Mouse (Mus musculus) adrenal gland, postnatal 10 days (tissue): ENCODE data around the gene Maml1. TPM values are rescaled to one million over a fixed set of nuclear protein-coding genes. Genes with fewer than 3 reads are reported as not detected.
"Not testable (repeated sequence)": the region's sequence is repeated elsewhere in the genome, so short reads cannot be mapped to it uniquely, and the experiment has no call there.

ENCODE experiments used
- DNase-seq: peaks from one replicate; pipeline ENCODE4 v3.0.0; 2021; ENCODE audit warnings: mixed read lengths
- long read RNA-seq, 2 experiments: library from polyadenylated mRNA; stranded (forward); transcript quantifications; one replicate each; pipeline ENCODE4 v2.0.0; 2021
- total RNA-seq, 2 experiments: library from RNA; stranded (reverse); gene quantifications; 2 replicates each; pipeline ENCODE4 v1.2.3; 2021

Gene Maml1
- 10 to 100 TPM; 24.4 to 25.2 TPM for total RNA-seq
- long read RNA-seq, experiment 1, partial matches to known transcripts: 0 of 8 reads
- long read RNA-seq, experiment 1, other reads (novel, unspliced or antisense): 8 of 8 reads
- long read RNA-seq, experiment 2, partial matches to known transcripts: 0 of 3 reads
- long read RNA-seq, experiment 2, other reads (novel, unspliced or antisense): 3 of 3 reads

DNA sequence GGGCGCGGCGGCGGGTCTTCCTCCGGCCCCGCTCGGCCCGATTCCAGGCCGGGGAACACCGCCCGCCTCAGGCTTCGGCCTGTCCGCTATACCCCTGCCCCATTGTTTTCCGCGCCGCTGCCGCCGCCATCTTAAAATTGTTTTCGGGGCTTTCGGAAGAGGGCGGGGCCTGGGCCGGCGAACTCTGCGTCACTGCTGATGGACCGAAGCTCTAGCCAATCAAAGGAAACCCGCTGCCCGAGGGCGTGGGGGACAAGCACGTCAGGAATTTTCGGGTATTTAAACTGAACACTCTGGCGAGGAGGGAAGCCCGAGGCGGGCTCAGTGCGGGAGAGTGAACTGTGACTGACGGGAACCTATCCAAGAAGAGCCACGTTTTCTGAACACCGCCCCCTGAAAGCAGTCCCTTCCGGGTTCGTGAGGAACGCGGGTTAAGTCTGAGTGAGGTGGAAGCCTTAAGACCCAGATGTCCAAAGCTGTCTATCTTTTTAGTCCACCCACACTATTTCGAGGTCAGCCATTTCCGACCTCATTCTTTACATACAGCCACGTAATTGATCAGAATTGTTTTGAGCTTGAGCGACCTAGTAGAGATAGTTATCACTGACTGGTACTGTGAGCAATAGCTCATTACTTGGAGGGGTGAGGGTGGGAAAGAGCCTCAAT is at the start of gene Maml1:
Gene Maml1, minus strand, starts transcription at position 122 of the 666 bp plus-strand sequence.
- DNase-seq: peak; percentile 98

DNA sequence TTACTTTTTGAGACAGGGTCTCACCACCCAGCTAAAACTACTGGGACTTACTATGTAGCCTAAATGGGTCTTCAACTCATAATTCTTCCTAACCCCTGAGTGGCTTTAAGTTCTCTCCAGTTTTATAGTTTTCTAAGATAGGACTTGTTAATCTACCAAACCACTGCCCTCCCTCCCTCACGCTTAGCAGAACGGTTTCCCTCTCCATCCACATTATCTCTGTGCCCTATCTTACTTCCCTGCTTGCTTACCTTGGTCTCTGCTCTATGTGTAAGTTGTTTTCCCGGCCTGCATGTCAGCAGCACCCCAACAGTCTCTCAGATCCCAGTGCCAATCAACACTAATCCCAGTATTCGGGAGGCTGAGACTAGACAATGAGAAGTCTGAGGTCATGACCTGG is 44.8 kb upstream of the Maml1 start:
- no peak for DNase-seq

- no peak for DNase-seq
Observed at GRCm38 (mm10) chr11:50336126-50336525, 44.0 kb upstream of the Maml1 start.

- peak; percentile 57 for DNase-seq
Observed at GRCm38 (mm10) chr11:50333181-50333580, 41.1 kb upstream of the Maml1 start.

DNA sequence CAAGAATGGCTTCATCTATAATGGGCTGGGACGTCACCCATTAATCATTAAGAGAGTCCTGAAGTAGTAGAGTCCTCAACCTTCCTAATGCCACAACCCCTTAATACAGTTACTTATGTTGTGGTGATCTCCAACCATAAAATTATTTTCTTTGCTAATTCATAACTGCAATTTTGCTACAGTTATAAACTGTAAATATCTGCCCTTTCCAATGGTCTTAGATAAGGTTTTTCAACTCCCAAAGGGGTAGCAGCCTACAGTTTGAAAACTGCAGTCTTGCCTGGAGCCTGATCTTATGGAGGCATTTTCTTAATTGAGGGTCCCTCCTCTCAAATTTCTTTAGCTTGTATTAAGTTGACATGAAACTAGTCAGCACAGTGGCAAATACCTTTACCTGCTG is 37.3 kb upstream of the Maml1 start:
- DNase-seq: no peak

DNA sequence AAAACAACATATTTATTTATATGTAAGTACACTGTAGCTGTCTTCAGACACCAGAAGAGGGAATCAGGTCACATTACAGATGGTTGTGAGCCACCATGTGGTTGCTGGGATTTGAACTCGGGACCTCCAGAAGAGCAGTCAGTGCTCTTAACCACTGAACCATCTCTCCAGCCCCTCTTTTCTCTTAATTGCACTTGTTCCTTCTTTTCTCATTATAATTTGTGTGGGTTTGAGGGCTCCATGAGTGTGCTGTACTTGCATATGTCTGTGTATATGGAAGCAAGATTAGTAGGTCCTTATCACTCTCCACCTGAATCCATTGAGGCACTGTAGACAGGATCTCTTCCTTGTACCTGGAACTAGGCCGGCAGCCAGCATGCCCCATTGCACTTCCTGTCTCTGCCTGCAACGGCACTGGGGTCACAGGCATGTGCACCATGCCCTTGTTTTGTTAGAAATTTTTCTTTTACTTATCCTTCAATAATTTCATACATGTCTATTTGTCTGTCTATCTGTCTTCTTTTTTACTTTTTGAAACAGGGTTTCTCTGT is 36.0 kb upstream of the Maml1 start:
- no peak for DNase-seq

DNA sequence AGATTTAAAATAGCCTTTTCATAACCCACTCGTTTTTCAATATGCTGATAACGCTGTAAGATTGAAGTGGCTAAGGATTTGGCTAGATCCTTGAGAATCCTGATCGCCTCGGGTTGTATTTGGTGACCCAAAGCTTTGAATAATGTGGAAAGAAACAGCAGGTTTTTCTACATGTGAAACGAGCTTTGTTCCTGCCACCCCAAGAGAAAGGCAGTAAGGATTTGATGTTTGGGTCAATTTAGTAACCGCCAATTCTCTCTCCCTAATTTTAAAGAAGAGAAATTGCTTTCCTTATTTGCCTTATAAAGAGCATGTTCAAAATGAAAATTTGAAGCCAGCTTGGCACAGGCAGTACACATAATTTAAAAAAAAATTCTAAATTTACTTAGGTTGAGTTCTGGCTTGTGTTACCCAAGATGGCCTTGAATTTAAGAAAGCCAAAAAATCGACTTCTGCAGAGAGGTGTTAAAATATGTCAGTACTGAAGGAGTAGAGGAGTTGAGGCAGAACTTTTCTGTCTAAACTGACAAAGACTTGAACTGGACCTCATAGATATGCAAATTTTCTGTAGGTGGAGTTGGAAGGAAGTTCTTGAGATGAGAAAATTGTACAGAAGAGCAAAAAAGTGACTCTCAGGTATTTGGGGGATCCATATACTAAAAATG is 34.3 kb upstream of the Maml1 start:
- no peak for DNase-seq

- peak; percentile 98 for DNase-seq
Observed at GRCm38 (mm10) chr11:50325496-50326301, 33.6 kb upstream of the Maml1 start, which contains the start of gene Canx. TSS of gene Canx (minus strand) at chr11:50325673.

GRCm38 (mm10) chr11:50324751-50325471 is 32.8 kb upstream of the Maml1 start:
- DNase-seq: no peak

- DNase-seq: no peak
Observed at GRCm38 (mm10) chr11:50323843-50324242, 31.7 kb upstream of the Maml1 start.

- DNase-seq: no peak
Observed at GRCm38 (mm10) chr11:50322345-50322744, 30.2 kb upstream of the Maml1 start.

DNA sequence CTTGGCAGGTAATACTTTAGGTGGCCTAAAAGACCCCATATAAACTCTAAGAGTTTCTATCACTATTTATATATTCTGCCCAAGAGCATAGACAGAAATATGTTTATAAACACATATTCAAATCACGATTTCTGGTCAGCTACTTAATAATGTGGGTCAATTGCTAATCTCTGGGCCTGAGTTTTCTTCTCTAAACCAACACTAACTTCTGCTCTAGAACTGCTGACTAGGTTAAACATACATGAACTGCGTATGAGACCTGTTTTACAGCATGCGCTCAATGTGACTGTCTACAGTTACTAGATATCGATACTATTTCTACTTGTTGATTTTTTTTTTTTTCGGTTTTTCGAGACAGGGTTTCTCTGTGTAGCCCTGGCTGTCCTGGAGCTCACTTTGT is 29.1 kb upstream of the Maml1 start:
- no peak for DNase-seq

- DNase-seq: not testable (repeated sequence)
Observed at GRCm38 (mm10) chr11:50319343-50319742, 27.2 kb upstream of the Maml1 start.

- DNase-seq: no peak
Observed at GRCm38 (mm10) chr11:50312803-50313202, 20.7 kb upstream of the Maml1 start.

DNA sequence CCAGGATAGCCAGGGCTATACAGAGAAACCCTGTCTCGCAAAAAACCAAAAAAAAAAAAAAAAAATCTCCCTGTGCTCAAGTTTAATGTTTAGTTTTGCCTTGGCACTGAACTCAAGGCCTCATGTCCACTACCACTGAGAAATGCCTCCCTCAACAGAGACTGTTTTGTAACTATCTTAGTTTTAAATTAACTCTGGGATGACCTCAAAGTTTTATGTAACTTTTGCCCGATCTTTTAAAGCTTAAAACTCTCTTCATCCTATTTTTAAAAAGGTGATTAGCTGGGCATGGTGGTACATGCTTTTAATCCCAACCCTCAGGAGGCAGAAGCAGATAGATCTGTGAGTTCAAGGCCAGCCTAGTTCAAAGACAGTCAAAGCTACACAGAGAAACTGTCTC is 11.3 kb upstream of the Maml1 start:
- DNase-seq: no peak

GRCm38 (mm10) chr11:50291321-50292165 is 568 bp downstream of the Maml1 start:
- peak; percentile 67 for DNase-seq

DNA sequence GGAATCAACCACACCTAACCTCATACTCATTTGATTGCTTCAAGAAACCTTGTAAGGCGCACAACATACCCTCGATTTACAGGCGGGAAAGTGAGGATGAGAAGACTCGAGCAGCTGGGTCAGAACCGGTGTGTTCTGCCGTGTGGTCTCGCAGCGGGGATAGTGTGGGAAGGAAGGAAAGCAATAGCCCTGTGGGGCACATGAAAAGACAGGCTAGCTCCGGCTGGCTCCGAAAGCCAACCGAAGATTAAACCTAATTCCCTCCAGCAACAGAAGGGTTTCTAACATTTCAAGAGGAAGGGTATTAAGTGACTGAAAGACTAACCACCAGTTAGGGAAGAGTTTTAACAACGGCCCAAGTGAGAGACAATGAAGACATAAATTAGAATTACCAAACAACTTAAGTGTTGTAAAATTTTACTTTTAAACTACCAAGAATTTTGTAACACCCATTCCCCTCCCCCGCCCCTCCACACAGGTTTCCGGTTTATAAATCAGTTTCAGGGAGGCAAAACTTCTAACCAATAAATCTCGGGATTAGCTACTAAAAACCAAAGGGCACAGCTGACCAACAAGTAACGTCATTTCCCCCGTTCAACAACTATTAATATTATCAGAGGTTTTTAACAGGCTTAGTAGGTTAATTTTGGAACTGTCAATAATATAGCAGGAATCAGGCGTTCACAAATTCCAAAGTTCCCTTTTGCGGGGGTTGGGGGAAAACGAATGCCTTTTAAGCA is 1.5 kb downstream of the Maml1 start:
- DNase-seq: peak; percentile 16

DNA sequence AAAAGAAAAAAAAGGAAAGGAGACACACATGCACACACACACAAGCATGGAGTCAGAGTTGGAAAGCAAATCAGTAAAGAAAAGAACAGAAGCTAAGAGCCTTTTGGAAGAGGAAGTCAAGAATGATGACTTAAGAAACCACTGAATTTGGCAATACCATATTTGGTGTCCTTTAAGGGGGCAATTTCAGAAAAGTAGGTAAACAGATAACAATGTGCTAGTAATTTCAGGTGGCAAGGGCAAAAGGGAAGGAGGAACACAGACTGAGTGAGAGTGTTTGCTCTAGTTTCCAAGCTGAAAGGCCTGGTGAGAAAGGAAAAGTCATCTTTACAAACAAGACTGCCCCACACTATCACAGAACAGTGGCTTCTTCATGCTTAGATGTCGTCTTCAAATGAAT is 5.7 kb downstream of the Maml1 start:
- DNase-seq: no peak

DNA sequence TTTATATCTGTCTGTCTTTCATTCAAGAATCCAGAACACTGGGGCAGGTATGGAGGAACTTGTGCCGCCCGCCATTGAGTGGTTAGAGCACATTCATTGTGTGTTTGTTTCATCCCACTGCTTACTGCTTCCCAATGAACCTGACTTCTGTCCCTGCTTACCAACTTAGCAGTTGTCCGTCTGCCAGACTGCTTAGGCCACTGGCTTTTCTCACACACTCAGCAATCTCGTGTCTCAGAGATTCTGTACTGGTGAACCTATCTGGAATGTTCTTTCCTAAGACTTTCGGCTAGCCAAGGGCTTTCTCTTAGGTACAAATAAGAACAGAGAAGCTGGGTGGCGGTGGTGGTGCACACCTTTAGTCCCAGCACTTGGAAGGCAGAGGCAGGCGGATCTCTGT is 6.4 kb downstream of the Maml1 start:
- no peak for DNase-seq

- DNase-seq: no peak
Observed at GRCm38 (mm10) chr11:50285263-50285662, 6.8 kb downstream of the Maml1 start.
